Mouse (Mus musculus) stomach, postnatal 0 days (tissue): ENCODE measurements at regions not wholly inside any gene's neighbourhood (a gene's known extent, or its start where the extent isn't known, plus 50 kb on each side); places are given as distances from the start of the nearest gene placed in this dataset.
A peak's percentile ranks its signal among the peaks of the same experiment; 100 is the strongest.

ENCODE experiments used
- CTCF ChIP-seq: IDR thresholded peaks from 2 replicates; pipeline ENCODE4 v1.5.1; 2016; ENCODE audit warnings: antibody characterized with exemption, low read depth, mild to moderate bottlenecking, moderate library complexity
- EP300 ChIP-seq: optimal IDR thresholded peaks from 2 replicates; pipeline ENCODE3; 2016; ENCODE audit warnings: antibody characterized with exemption

DNA sequence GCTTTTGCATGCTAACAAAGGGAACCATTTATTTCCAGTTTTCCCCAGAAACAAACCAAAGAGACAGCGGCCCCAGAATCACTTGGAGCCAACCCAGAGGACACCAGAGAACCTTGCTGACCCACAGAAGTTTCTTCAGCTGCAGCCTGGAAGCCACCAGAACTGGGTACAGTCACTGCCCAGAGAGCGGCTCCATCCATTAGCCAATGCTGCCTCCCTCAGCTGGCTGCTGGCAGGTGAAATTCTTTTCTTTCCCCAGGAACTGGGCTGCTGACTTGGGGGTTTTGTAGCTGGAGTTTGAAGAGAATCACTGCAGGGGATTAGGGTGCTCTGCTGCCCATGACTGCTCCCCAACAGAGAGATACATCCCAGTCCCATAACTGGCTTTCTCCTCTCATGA lies 140.6 kb upstream of the Dynlrb2 start:
- TF ChIP-seq CTCF (peak; percentile 63), EP300 (no peak)
